Mouse (Mus musculus) layer of hippocampus, postnatal 36 days (tissue): ENCODE data around the gene Zfp296. TPM values are rescaled to one million over a fixed set of nuclear protein-coding genes. Genes with fewer than 3 reads are reported as not detected.

Source experiments
- DNase-seq, 2 experiments: peaks; one replicate each; pipeline ENCODE4 v3.0.0; 2022
- total RNA-seq, 2 experiments: library from RNA; stranded (reverse); gene quantifications; 2 replicates each; pipeline ENCODE4 v1.2.3; 2021

Zfp296 gene
- under 1 TPM; 0.33 to 0.75 TPM for total RNA-seq

- no peak for DNase-seq
These were observed at the start of gene Zfp296, which contains the start of gene Gemin7 for GRCm38 (mm10) chr7:19577141-19577852. Gene Zfp296 (plus strand): TSS chr7:19577287. Gene Gemin7 (minus strand): TSS chr7:19577595.

DNA sequence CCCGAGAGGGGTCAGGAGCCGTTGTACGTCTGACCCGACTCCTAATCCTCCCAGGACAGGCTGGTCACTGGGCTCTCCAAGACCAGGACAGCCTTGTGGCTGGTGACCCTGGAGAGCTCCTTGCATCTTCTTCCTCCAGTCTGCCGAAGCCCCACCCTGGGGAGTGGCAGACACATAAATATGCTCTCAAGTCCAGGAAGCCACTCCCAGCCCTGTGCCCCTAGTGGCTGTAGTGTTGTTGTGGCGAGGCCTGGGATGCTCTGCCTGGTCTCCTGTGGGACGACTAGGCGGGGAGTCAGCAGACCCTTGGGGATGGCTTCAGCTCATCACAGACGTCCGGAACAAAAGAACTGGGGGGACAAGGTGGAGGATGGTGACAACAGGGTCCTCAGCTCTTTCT, 46.0 kb upstream of the Zfp296 start:
- no peak for DNase-seq

DNA sequence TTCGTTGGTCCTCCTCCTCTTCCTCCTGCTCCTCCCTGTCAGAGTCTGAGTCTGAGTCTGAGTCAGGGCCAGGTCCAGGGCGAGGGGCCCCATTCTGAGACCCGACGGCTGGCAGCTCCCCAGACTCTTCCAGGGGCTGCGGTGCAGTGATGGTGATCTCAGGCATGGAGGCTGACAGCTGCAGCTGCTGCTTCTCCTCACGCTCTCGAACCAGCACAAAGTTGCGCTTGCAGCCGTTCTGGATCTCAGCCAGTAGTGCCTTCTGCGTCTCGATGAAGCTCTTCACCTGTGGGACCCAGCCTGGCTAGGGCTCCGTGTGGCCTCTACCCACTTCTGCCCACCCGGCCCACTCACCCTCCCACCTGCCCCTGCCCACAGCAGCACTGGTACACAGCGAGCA, 44.8 kb upstream of the Zfp296 start:
- DNase-seq = no peak

DNA sequence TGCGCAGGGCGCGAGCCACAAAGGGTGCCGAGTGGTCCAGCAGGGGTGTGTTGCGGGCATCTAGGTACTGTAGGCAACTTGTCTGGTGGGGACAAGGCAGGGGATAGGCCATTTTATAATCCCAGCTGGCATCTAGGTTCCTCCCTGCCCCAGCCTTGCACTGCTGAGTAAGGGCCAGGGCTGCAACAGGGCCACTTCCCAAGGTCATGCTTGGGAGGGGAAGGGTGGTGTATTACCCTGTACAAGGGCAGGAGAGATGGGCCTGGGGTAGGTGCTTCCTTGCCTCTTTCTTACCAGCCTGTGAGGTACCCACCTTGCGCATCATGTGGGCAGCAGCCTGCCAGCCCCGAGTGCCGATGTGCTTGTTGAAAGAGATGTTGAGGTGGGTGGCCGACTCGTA, 42.4 kb upstream of the Zfp296 start:
- DNase-seq = no peak

GRCm38 (mm10) chr7:19540771-19541566, 36.1 kb upstream of the Zfp296 start:
- DNase-seq = no peak

DNA sequence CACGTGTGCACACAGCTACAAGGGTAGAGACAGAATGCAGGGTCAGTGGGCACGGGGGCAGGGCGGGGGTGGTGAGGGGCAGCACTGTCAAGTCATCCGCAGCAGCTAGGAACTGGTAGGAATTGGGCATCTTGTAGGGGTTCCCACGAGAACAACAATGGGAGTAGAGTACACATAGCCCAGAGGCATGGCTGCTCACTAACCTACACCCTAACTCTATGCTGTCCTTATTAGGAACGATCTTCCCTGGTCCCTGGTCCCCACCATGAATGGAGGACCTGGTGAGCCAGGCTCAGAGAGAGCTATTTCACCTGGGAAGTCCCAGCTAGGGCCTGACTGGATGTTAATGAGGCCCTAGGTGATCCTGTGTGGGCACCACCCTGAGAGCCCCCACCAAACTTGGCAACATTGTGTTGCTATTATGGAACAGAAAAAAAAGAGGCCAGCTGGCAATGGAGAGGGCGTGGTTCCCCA, 35.4 kb upstream of the Zfp296 start:
- no peak for DNase-seq

GRCm38 (mm10) chr7:19542155-19542691, 34.9 kb upstream of the Zfp296 start:
- peak; percentile 34 to 36 for DNase-seq

GRCm38 (mm10) chr7:19543584-19543983, 33.5 kb upstream of the Zfp296 start:
- DNase-seq = no peak

- no peak for DNase-seq
These were observed 31.1 kb upstream of the Zfp296 start for GRCm38 (mm10) chr7:19546007-19546406.

DNA sequence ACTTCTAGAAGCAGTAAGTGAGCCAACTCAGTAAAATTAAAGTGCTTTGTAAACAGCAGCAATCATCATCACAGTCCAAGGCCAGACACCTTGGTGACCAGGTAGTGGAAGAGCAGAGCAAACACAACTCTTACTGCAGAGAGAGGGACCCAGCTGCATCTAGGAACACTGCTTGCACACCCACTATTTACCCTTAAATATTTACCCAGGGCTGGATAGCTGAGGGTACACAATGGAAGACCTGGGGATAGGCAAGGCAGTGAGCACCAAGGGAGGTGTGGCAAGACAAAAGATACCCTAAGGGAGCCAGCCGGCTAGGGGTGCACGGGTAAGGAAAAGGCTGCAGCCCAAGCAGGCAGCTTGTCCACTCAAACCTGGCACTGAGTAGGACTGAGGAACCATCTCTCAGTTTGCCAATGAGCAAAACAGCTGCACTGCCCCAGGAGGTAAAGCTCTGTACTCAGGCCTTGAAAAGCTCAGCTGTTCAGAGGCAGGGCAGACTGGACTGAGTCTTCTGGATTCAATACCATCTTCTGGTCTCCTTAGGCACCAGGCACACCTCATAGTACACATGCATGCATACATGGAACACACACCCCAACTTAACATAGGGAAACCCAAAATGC, 29.6 kb upstream of the Zfp296 start:
- DNase-seq = no peak

DNA sequence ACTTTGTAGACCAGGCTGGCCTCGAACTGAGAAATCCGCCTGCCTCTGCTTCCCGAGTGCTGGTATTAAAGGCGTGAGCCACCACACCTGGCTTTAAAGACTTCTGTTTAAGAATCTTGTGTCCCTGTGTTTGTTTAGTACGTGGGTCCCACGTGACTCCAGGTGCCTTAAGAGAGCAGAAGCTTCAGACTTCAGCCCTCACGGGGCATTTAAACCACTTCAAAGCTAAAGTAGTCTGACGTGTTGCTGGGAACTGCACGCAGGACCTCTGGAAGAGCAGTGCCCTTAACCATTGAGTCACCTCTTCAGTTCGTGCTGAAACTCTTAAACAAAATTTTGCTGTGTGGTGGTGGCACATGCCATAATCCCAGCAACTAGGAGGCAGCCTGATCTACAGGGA, 27.7 kb upstream of the Zfp296 start:
- DNase-seq = no peak

DNA sequence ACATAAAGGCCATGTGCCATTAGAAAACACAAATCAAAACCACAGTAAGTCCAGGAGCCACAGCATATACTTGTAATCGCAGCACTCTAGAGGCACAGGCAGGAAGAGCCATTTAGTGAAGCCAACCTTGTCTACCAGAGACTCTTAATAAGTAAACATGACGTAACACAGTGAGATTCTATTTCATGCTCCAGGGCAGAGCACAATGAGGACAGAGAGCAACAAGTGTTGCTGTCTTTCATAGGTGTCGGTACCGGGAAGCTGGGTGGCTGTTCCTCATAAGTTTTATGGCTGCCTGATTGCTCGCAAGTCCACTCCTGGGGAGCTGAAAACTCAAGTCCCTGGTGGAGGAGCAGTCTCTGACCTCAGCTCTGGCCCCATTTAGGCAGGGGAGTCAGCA, 25.5 kb upstream of the Zfp296 start:
- no peak for DNase-seq

- no peak for DNase-seq
These were observed 24.6 kb upstream of the Zfp296 start for GRCm38 (mm10) chr7:19552443-19552842.

DNA sequence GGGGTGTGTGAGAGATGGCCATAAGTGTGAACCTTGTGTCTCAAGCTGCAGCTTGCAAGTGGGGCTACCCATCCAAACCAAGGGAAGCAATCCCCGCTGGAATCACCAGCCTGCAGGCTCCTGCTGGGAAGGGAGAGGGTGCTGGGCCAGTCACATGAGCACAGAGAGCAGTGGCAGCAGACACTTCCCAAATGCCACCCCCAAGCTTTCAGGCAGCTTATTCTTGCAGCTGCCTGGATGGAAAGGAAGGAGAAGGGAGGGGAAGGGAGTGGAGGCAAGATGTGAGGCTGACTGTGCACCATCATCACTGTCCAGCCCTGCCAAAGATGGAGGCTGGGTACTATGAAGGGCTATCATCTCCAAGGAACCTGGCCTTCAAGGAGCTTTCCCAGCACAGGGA, 22.9 kb upstream of the Zfp296 start:
- peak; percentile 31 to 55 for DNase-seq

- DNase-seq = no peak
These were observed 20.0 kb upstream of the Zfp296 start for GRCm38 (mm10) chr7:19557086-19557485.

DNA sequence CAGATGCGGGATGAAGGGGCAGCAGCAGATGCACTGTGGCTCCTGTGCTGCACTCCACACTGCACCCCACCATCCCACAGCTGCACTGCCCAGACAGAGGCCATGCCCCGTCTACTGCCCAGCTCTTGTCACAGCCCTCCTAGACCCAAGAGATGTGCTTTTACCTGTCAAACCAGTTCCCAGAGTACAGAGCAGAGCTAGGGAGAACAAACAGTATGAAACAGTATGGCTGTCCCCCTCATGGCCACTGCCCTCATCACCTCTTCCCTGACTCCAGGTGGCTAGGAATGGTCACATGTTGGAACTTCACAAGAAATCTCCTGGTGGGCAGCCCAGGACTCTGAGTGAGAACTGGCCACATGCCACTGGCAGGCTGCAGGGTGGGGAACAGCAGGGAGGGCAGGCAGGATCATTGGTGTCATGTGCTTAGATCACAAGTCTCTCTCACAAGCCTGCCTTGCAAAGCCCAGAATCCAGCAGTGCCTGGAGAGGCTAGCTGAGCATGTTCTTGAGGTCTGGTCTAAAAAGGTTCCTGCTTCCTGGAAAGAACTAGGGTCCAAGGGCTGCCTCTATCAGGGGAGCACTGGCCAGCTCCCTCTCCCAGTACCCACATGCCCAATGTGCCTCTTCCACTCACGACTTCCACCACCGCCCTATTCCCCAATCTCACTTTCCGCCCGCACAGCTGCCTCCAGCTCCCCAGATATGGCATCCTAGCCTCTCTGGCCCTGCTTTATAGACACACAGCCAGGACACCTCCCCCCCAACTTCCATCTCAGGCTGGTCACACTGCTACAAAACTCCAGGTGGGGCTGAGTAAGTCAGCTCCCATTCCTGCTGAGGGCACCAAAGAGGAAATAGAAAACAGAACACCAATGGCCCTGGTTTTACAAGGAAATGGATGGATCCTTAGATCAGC, 18.8 kb upstream of the Zfp296 start:
- no peak for DNase-seq

- DNase-seq = no peak
These were observed 18.1 kb upstream of the Zfp296 start for GRCm38 (mm10) chr7:19558965-19559364.

DNA sequence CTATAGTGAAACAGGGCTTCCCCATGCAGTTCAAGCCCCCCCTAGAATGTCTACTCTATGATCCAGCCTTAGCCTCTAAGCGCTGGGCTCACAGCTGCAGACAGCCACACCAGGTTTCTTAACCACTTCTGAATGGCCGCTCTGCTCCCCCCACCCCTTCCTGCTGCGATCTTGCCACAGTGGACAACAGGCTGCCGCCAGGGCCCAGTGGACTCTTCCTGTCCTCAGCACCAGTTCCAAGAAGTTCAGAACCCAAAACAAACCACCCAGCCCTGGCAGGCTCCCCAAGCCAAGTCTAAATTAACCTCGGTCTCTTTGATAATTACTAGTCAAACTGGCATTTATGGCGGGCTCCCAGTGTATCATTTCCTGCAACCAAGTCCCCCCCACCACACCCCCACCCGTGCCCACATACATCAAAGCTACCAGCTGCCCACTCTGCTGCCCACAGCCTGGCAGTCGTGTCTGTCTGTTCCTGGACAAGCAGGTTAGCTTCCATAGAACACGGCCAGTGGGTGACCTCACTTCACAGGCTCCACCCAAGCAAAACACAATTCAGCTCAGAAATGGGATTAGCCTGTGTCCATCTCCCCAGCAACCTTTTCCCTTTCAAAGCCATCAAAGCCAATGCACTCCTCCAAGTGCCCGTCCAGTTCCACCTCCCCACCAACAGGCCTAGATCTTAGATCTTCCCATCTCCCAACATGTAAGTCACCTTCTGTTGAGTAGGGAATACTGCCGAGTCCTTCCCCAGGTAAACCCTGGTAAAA, 16.4 kb upstream of the Zfp296 start:
- no peak for DNase-seq

DNA sequence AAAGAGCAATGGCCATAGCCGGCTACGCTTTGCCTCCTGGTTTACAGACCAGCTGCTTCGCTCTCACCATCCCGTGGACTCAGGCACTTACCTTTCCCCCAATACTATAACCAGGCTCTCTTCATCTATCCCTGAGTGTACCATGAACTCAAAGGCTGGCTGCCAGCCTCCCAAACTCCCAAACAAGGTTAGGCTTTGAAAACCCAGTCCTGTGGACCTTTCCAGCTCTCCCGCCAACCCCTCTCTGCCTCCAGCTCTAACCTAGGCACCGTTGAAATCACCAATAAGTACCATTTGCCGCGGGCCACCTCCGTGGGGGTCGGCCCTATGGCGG, 15.7 kb upstream of the Zfp296 start:
- no peak for DNase-seq

- peak; percentile 87 for DNase-seq
These were observed 15.1 kb upstream of the Zfp296 start for GRCm38 (mm10) chr7:19561765-19562642.
